Mouse (Mus musculus) MEL (cell line): ENCODE results near the gene Slc16a9.
A peak's percentile ranks its signal among the peaks of the same experiment; 100 is the strongest.

Source experiments
- CTCF ChIP-seq, 3 experiments: IDR thresholded peaks in 2 of 3; conservative IDR thresholded peaks in 1 of 3; 2 replicates each; pipeline ENCODE4 v1.5.1; 2011 to 2012; ENCODE audit warnings: low read length in 3 of 3, low read depth in 2 of 3, mild to moderate bottlenecking in 2 of 3, improper control_type of control experiment in 1 of 3, inconsistent platforms in 1 of 3, mixed read lengths in 1 of 3, moderate library complexity in 1 of 3; ENCODE audit not compliant: control insufficient read depth in 1 of 3, insufficient read depth in 1 of 3, poor library complexity in 1 of 3, severe bottlenecking in 1 of 3
- E2F4 ChIP-seq: IDR thresholded peaks from 2 replicates; pipeline ENCODE4 v1.6.1; 2011; ENCODE audit warnings: low read depth, low read length, improper control_type of control experiment, borderline replicate concordance
- EP300 ChIP-seq, 2 experiments: IDR thresholded peaks; 2 replicates each; pipeline ENCODE4 v1.6.1; 2011; ENCODE audit warnings: improper control_type of control experiment in 2 of 2, low read length in 2 of 2, low read depth in 1 of 2, mild to moderate bottlenecking in 1 of 2
- POLR2A ChIP-seq, 2 experiments: IDR thresholded peaks; 2 replicates each; pipeline ENCODE4 v1.6.1; 2011 to 2012; ENCODE audit warnings: low read length in 2 of 2, mild to moderate bottlenecking in 2 of 2, control low read depth in 1 of 2, improper control_type of control experiment in 1 of 2, low read depth in 1 of 2, moderate library complexity in 1 of 2; ENCODE audit not compliant: control insufficient read depth in 1 of 2, insufficient read depth in 1 of 2, poor library complexity in 1 of 2
- POLR2AphosphoS2 ChIP-seq: IDR thresholded peaks from 2 replicates; pipeline ENCODE4 v1.6.1; 2011; ENCODE audit warnings: low read length, improper control_type of control experiment

DNA sequence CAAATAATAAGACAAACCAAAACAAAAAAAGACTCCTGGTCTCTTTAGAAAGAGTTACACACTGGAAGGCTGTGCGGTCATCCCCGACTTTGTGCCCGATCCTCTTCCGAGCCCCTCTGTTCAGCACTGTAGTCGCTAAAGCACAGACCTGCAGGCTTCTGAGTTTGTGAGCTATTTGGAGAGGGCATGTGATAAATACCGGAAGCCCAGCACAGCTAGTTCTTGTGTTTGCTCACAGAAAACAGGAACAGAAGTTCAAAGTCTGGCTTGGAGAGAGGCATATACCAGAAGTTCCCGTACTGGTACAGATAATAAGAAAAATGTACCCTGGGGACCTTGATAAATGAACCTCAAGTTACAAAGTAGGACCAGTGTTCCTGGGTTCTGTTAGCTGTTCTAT lies 49.6 kb upstream of the Slc16a9 start:
- TF ChIP-seq POLR2AphosphoS2 (no peak), EP300 (IDR thresholded peaks at IDR 0.05; ENCODE audit: low read depth in 1 of 2, low read length in 2 of 2) (peak; percentile 34 to 54; a peak in 2 of 4 replicates), CTCF (IDR thresholded peaks at IDR 0.05 in 2 of 3, conservative IDR thresholded peaks at IDR 0.05 in 1 of 3; ENCODE audit: control insufficient read depth in 1 of 3, insufficient read depth in 1 of 3, low read depth in 2 of 3, low read length in 3 of 3, poor library complexity in 1 of 3, severe bottlenecking in 1 of 3) (no peak), E2F4 (no peak), POLR2A (IDR thresholded peaks at IDR 0.05; ENCODE audit: control insufficient read depth in 1 of 2, insufficient read depth in 1 of 2, low read depth in 1 of 2, low read length in 2 of 2, poor library complexity in 1 of 2) (peak in 1 of 2 experiments; percentile 25; a peak in 1 of 4 replicates)
